Mouse (Mus musculus) ZHBTc4 (cell line): ENCODE measurements around the gene Shq1.

Source experiments
- DNase-seq: peaks from one replicate; pipeline ENCODE4 v3.0.0-alpha.2; 2011; ENCODE audit warnings: low read depth, low spot score

Shq1 gene

DNA sequence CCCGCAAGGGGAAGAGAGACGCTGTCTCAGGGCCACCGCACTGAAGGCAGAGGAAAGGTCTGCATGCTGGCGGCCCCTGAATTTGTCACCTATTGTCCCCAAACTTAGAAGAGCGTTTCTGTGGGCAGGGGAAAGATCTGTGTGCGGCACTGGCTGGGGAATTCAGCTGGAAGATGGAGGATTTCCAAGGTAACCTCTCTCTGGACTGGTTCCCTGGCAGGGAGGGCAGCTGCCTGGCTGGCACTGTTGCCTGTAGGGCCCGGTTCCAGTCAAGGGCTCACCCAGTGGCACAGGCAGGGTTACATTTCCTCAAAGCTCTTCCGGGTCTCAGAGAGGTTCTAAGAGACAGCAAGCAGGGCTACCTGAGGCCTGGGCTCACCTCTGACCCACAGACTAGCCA lies 138.6 kb downstream of the Shq1 start:
- no peak for DNase-seq

DNA sequence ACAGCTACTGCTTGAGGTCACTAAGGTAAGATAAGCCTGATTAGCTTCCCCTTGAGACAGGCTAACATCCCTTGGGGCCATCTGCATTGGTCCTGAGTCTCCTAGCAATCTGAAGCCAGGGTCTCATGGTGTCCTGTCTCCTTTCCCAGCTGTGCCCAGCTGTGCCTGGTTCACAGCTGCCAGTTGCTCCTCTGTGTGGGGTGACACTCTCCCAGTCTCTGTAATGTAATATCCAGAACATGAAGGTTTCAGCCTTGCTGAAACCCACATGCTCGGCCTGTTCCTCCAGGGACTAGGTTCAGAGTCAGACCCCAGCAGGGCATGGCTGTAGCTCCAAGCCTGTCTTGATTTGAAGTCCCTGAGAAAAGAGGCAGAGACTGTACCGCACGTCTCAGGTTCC lies 141.3 kb downstream of the Shq1 start:
- DNase-seq, result no peak

DNA sequence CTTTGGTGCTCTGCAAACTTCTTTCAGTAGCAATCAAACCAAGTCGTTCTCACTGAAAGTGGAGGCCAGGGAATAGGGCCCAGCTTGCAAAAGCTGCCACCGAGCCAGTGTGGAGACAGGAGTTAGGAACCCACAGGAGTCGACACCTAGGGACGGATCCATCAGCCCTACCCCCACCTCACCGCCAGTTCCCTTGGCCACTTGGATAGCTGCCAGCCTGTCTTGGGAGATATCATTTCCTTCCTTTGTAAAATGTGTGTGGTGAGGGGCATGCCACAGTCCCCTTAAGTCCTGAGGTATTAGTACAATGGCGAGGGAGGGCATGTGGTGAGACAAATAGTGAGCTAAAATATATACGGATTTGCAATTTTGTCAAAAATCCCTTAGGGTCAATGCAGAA lies 142.4 kb downstream of the Shq1 start:
- DNase-seq, result no peak

DNA sequence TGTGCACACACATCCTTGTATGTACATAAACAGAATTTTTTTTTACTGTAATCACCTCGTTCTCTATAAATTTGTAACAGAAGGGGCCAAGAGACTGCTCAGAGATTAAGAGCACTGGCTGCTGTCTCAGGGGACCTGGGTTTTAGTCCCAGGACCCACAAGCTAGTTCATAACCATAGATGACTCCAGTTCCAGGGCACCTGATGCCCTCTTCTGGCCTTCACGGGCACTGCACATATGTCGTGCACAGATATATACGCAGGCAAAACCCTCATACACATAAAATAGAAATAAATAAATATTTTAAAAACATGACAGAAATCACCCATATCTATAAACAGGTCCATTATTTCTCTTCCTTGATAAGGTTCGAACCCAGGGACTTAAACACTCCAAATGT lies 143.0 kb downstream of the Shq1 start:
- DNase-seq, result peak; percentile 75

DNA sequence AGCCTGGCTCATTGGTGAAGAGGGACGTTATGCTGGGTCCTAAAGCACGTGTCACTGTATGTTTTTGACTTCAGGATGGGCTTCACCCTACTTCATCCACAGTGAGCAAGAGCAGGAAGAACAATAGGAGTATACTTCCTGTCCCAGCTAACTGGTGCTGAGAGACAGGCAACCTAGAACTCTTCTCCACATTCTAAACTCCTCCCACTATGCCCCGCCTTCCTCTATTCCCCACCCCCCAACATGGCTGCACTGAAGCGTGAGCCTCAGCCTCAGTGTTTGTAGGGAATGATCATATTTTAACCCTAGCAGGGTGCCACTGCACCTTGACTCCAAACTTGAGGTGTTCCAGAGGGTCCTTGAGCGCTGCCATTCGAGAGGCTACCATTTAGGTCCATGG lies 143.8 kb downstream of the Shq1 start:
- DNase-seq, result peak; percentile 82

DNA sequence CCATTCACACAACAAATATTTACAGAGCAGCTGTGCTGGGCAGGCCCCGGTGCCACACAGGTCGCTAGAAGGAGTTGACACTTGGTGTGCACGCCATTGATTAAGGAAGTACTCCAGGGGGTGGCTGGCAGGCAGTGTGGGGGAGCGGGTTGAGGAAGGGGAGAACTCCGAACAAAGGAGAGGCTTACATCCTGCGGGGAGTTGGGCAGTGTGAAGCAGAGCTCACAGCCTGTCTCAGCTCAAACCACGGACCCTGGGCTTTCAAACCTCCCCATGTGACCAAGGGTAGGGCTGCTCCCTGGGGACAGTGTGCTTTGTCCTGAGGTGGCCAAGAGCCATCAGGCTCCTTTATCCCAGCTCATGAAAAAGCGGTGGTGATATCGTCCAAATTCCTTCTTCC lies 144.9 kb downstream of the Shq1 start:
- DNase-seq, result peak; percentile 65

DNA sequence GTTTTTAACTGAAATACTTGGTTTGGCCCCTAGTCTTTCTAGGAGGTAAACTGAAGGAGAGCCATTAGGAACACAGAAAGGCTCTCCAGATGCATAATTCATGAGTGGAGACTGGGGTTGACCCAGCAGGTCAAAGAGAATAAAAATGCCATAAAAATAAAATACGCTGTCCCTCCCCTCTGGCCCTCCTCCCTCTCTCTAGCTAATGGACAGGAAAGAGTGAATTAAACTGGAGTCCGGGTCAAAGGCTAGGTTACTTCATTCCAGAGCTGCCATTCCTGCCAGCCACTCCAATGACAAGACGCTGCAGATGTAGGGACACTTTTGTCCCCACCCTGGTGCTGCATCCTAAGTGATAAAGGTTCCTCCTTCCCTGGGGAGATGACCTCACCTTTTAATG lies 145.5 kb downstream of the Shq1 start:
- no peak for DNase-seq

DNA sequence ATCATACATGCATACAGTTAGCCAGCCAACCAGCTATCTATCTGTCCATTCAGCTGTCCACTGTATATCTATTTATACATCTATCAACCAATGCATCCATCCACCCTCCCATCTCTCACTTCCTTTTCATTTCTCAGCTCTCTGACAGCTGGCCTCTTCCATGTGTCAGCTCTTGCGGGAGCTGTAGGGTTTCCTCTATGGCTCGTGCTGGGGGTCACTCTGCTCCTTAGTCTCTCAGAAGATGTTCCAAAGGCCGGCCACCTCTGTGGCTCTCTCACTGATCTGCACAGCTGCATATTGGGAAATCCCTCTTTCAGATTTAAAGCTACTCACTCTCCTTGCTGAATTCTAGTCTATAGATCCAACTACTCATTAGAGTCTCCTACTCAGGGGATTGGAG lies 148.5 kb downstream of the Shq1 start:
- no peak for DNase-seq

DNA sequence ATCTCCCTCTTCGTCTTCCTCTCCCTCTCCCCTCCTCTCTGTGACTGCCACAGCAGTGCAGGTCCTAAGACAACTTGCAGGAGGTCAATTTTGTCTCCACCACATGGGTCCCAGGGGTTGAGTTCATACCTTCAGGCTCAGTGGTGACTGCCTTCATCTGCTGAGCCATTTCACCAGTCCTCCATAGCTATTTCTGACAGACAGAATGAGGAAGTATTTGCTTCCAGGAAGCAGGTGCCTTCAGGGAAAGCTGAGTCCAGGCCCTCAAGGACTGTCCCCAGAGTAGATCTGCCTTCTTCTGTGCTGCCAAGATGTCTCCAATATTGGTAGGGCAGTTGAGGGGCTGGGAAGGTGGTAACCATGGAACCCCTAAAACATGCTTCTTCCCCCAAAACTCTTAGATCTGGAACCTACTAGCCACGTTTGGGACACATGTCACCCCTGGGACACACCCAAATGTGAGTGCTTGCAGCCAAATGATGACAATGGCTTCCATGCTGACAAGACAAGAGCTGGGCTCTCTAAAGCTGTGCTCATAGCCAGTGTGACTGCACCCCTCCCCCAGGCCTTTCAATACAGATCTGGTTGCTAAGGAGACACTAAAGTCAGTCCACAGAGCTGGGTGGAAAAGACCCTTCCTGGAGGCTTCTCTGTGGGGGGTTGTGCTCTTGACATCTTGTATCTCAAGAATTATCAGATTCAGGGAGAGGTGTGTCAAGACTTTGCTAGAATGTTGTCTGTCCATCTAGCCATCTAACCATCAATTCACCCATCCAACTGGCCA lies 149.2 kb downstream of the Shq1 start:
- no peak for DNase-seq

DNA sequence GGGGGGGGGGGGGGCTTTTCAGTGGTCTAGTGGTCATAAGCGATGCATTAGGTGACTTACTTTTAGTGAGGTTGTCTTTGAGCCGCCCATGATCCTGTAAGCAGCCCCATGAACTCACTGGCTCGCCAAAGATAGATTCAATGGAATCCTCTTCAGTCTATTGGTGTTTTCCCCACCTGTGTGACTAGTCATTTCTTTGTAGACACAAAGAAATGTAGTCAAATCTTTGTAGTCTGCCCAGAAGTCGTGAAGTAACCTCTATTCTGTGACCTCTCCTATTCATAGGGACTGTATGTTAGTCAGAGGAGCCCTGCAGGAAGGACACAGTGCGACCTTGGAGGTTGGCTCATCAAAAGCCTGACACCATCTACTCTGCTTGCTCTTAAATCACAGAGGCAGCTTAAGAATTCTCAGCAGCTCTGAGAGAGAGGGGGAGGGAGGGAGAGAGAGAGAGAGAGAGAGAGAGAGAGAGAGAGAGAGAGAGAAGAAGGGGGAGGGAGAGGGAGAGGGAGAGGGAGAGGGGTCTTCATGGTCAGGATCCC lies 150.3 kb downstream of the Shq1 start:
- peak; percentile 44 for DNase-seq

DNA sequence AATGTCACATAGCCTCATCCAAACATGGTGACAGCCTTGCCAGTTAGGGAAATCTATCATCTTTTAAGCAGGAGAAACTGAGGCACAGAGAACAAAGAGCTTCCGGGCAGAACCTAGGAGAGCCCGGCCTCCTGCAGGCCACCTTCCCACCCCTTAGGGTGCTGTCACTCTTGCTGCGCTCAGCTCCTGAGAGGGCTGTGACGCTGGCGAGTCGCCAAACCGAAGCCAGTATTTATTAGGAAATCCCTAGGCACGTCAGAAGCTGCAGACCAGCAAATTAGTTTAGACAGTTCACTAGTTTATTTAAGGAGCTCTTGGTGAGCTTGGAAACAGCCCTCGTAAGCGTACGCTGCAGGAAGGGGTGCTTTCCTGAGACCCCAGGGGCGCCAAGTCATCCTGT lies 151.1 kb downstream of the Shq1 start:
- DNase-seq, result no peak
